20 mouse cellular contexts compared by ENCODE assay signal in the genomic region with DNA sequence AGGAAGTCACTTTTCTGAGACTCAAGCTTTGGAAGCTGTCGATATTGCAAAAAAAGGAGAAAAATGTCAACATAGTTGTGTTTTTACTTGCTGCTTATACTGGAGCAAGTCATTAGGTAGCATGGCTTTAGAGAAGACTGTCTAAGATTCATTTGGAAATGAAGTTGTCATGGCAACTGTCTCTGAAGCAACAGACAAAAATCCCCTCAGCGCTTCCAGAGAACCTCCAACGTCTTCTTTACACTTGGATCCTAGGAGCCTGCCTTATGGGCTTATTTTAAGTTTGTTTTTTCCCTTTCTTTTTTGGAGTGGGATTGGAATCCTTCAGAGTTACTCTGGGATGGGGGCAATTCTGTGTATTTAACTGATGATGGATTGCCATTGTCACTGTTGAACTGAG. TPM values are rescaled to one million over a fixed set of nuclear protein-coding genes. Genes with fewer than 3 reads are reported as not detected.
DNase-seq lines count a peak whose midpoint lies in the region; ATAC-seq and TF ChIP-seq lines count a peak whose summit lies in the region.
"Had no signal": no experiment of that assay in that cellular context is flagged by ENCODE, and none has a peak within 500 bp of the region (broad histone marks: within the 10 kb centered on the region; RNA-seq: fewer than 3 reads in every experiment).

No protein-coding gene starts in this region.

- 55% methylated on average over 3 of the region's 3 CpGs for WGBS in forebrain, embryonic 14.5 days
- WGBS in forebrain, embryonic 12.5 days: 60% methylated on average over 3 of the region's 3 CpGs
- WGBS in midbrain, postnatal 0 days: 27% methylated on average over 3 of the region's 3 CpGs

- no peaks in the 10 kb centered on the region for H3K36me3 ChIP-seq in forebrain, embryonic 14.5 days (ENCODE audit: control insufficient read depth, insufficient read depth, low read length)
- H3K36me3 ChIP-seq in forebrain, embryonic 12.5 days (replicated peaks): no peaks in the 10 kb centered on the region
- H3K36me3 ChIP-seq in midbrain, postnatal 0 days (ENCODE audit: insufficient read depth, low read length): no peaks in the 10 kb centered on the region
- H3K36me3 ChIP-seq: embryonic facial prominence, embryonic 13.5 days; heart, embryonic 15.5 days had no signal

- intact Hi-C loops in gastrocnemius, adult 2 months (cut with DNase I): no loop called here

- no peaks in the 10 kb centered on the region for H3K4me1 ChIP-seq in forebrain, embryonic 14.5 days (ENCODE audit: control insufficient read depth, insufficient read depth, low read length)
- peaks cover 4% of the 10 kb centered on the region; the same call in 1 of the 2 replicates for H3K4me1 ChIP-seq in forebrain, embryonic 12.5 days
- peaks cover 3% of the 10 kb centered on the region; the same call in 1 of the 2 replicates for H3K4me1 ChIP-seq in midbrain, postnatal 0 days (ENCODE audit: insufficient read depth, low read length)
- H3K4me1 ChIP-seq: embryonic facial prominence, embryonic 13.5 days; heart, embryonic 15.5 days had no signal

- no peaks in the 10 kb centered on the region for H3K27me3 ChIP-seq in forebrain, embryonic 14.5 days (replicated peaks; ENCODE audit: control insufficient read depth, insufficient read depth, low read length)
- no peaks in the 10 kb centered on the region for H3K27me3 ChIP-seq in forebrain, embryonic 12.5 days
- H3K27me3 ChIP-seq in midbrain, postnatal 0 days (ENCODE audit: insufficient read depth, low read length): no peaks in the 10 kb centered on the region
- H3K27me3 ChIP-seq: embryonic facial prominence, embryonic 13.5 days; heart, embryonic 15.5 days; Patski had no signal

- ATAC-seq in forebrain, embryonic 14.5 days: no peak
- no peak for ATAC-seq in forebrain, embryonic 12.5 days (ENCODE audit: low FRiP score)
- peak; percentile 81; the same call in 1 of the 2 replicates for ATAC-seq in midbrain, postnatal 0 days (ENCODE audit: low FRiP score)
- ATAC-seq: Patski had no signal

- DNase-seq in forebrain, embryonic 14.5 days (ENCODE audit: low spot score): peak; percentile 47
- peak in 1 of 2 experiments; percentile 67 for DNase-seq in layer of hippocampus, adult 2 months (ENCODE audit: low spot score in 2 of 2)
- DNase-seq in layer of hippocampus, adult 9-10 months (ENCODE audit: low spot score): no peak
- DNase-seq in brain, embryonic 18.5 days (ENCODE audit: low read depth, low spot score): peak; percentile 68
- peak; percentile 72 for DNase-seq in midbrain, postnatal 0 days (ENCODE audit: low spot score)
- no peak for DNase-seq in adrenal gland, postnatal 14 days
- DNase-seq in gastrocnemius, adult 2 months: no peak
- DNase-seq: heart, adult 11 months; kidney, adult 9 months; liver; lung, embryonic 14.5 days; spleen, adult 18-20 months; thymus, postnatal 4 days had no signal

- H3K4me2 ChIP-seq in forebrain, embryonic 14.5 days (ENCODE audit: low read length): no peak overlapping the region
- H3K4me2 ChIP-seq in forebrain, embryonic 12.5 days: no peak overlapping the region
- H3K4me2 ChIP-seq in midbrain, postnatal 0 days (ENCODE audit: low read depth, low read length, poor library complexity, severe bottlenecking): no peak overlapping the region
- H3K4me2 ChIP-seq: embryonic facial prominence, embryonic 13.5 days; heart, embryonic 15.5 days; lung, embryonic 14.5 days had no signal

- H3K4me3 ChIP-seq in forebrain, embryonic 14.5 days (ENCODE audit: low read depth, low read length): no peak overlapping the region
- H3K4me3 ChIP-seq in forebrain, embryonic 12.5 days (replicated peaks): no peak overlapping the region
- H3K4me3 ChIP-seq in layer of hippocampus, adult 2 months: no peak overlapping the region
- no peak overlapping the region for H3K4me3 ChIP-seq in midbrain, postnatal 0 days (ENCODE audit: low read depth, low read length)
- H3K4me3 ChIP-seq in gastrocnemius, adult 2 months: no peak overlapping the region
- H3K4me3 ChIP-seq: embryonic facial prominence, embryonic 13.5 days; heart, embryonic 15.5 days had no signal

- no peak for TF ChIP-seq CTCF in layer of hippocampus, adult 2 months (conservative IDR thresholded peaks at IDR 0.05)
- TF ChIP-seq CTCF in midbrain, postnatal 0 days (IDR thresholded peaks at IDR 0.05): no peak
- TF ChIP-seq CTCF in gastrocnemius, adult 2 months (IDR thresholded peaks at IDR 0.05): no peak

- H3K9ac ChIP-seq in forebrain, embryonic 14.5 days (ENCODE audit: low read length): no peak overlapping the region
- H3K9ac ChIP-seq in forebrain, embryonic 12.5 days: no peak overlapping the region
- no peak overlapping the region for H3K9ac ChIP-seq in midbrain, postnatal 0 days (replicated peaks; ENCODE audit: low read length, poor library complexity, severe bottlenecking)
- H3K9ac ChIP-seq: embryonic facial prominence, embryonic 13.5 days; heart, embryonic 15.5 days; lung, embryonic 14.5 days had no signal

- H3K27ac ChIP-seq in forebrain, embryonic 14.5 days (ENCODE audit: low read depth, low read length): no peak overlapping the region
- H3K27ac ChIP-seq in forebrain, embryonic 12.5 days: no peak overlapping the region
- peak overlapping the region; percentile 72 for H3K27ac ChIP-seq in layer of hippocampus, adult 2 months
- H3K27ac ChIP-seq in midbrain, postnatal 0 days (ENCODE audit: low read depth, low read length): no peak overlapping the region
- no peak overlapping the region for H3K27ac ChIP-seq in gastrocnemius, adult 2 months
- H3K27ac ChIP-seq: embryonic facial prominence, embryonic 13.5 days; heart, embryonic 15.5 days had no signal

- H3K9me3 ChIP-seq in forebrain, embryonic 14.5 days (replicated peaks; ENCODE audit: control insufficient read depth, low read length): no peaks in the 10 kb centered on the region
- no peaks in the 10 kb centered on the region for H3K9me3 ChIP-seq in forebrain, embryonic 12.5 days
- no peaks in the 10 kb centered on the region for H3K9me3 ChIP-seq in midbrain, postnatal 0 days (ENCODE audit: low read length)
- H3K9me3 ChIP-seq: embryonic facial prominence, embryonic 13.5 days; heart, embryonic 15.5 days had no signal

RNA-seq across cellular contexts. Expression of a gene that starts 11.9 kb away (rescaled TPM):
- polyA plus RNA-seq in forebrain, embryonic 14.5 days (2014; fragmentation: Nextera tagmentation; extraction: Ambion mirVana): not detected in 2 replicates
- not detected in 2 replicates for polyA plus RNA-seq in forebrain, embryonic 12.5 days (2016; fragmentation: Nextera tagmentation; extraction: Ambion mirVana)
- total RNA-seq in layer of hippocampus, adult 2 months (2021): not detected
- total RNA-seq in midbrain, postnatal 0 days (2014; rRNA removed): not detected in 2 replicates
- not detected in 2 replicates for polyA plus RNA-seq in midbrain, postnatal 0 days (2015; fragmentation: Nextera tagmentation; extraction: Ambion mirVana)
- total RNA-seq in adrenal gland, postnatal 14 days (2021): not detected in 2 replicates
- not detected for total RNA-seq in gastrocnemius, adult 2 months (2021)
- total RNA-seq: megakaryocyte, adult 5-6 weeks had no signal
- polyA plus RNA-seq: embryonic facial prominence, embryonic 13.5 days; heart, embryonic 15.5 days; large intestine, adult 2 months; lung, embryonic 14.5 days; Patski; stomach, embryonic 16.5 days had no signal

RNA-seq across cellular contexts. Expression of a gene that starts 39.4 kb away (rescaled TPM):
- polyA plus RNA-seq in forebrain, embryonic 14.5 days (2014; fragmentation: Nextera tagmentation; extraction: Ambion mirVana): not detected in 2 replicates
- polyA plus RNA-seq in forebrain, embryonic 12.5 days (2016; fragmentation: Nextera tagmentation; extraction: Ambion mirVana): not detected in 2 replicates
- not detected for total RNA-seq in layer of hippocampus, adult 2 months (2021)
- not detected in 2 replicates for total RNA-seq in midbrain, postnatal 0 days (2014; rRNA removed)
- not detected in 2 replicates for polyA plus RNA-seq in midbrain, postnatal 0 days (2015; fragmentation: Nextera tagmentation; extraction: Ambion mirVana)
- not detected in 2 replicates for total RNA-seq in adrenal gland, postnatal 14 days (2021)
- not detected for total RNA-seq in gastrocnemius, adult 2 months (2021)
- total RNA-seq: megakaryocyte, adult 5-6 weeks had no signal
- polyA plus RNA-seq: embryonic facial prominence, embryonic 13.5 days; heart, embryonic 15.5 days; large intestine, adult 2 months; lung, embryonic 14.5 days; Patski; stomach, embryonic 16.5 days had no signal

RNA-seq across cellular contexts. Expression of a gene that starts 43.0 kb away (rescaled TPM):
- not detected in 2 replicates for polyA plus RNA-seq in forebrain, embryonic 14.5 days (2014; fragmentation: Nextera tagmentation; extraction: Ambion mirVana)
- polyA plus RNA-seq in forebrain, embryonic 12.5 days (2016; fragmentation: Nextera tagmentation; extraction: Ambion mirVana): not detected in 2 replicates
- not detected for total RNA-seq in layer of hippocampus, adult 2 months (2021)
- not detected in 2 replicates for total RNA-seq in midbrain, postnatal 0 days (2014; rRNA removed)
- polyA plus RNA-seq in midbrain, postnatal 0 days (2015; fragmentation: Nextera tagmentation; extraction: Ambion mirVana): 0.20 and 0.22 TPM in 2 replicates
- total RNA-seq in adrenal gland, postnatal 14 days (2021): not detected in 2 replicates
- total RNA-seq in gastrocnemius, adult 2 months (2021): not detected
- total RNA-seq: megakaryocyte, adult 5-6 weeks had no signal
- polyA plus RNA-seq: embryonic facial prominence, embryonic 13.5 days; heart, embryonic 15.5 days; large intestine, adult 2 months; lung, embryonic 14.5 days; Patski; stomach, embryonic 16.5 days had no signal

Comparison
In these comparisons a context has a peak if more than half of its experiments do, and no peak if none do; other contexts are left out.
1. DNase-seq: peak in forebrain, embryonic 14.5 days (single experiment), brain, embryonic 18.5 days (single experiment) and midbrain, postnatal 0 days (single experiment); none in layer of hippocampus, adult 9-10 months (single experiment), adrenal gland, postnatal 14 days (single experiment) and gastrocnemius, adult 2 months (single experiment).